Mouse (Mus musculus) hindbrain, embryonic 11.5 days (tissue): ENCODE measurements at regions not wholly inside any gene's neighbourhood (a gene's known extent, or its start where the extent isn't known, plus 50 kb on each side); places are given as distances from the start of the nearest gene placed in this dataset.
A peak's percentile ranks its signal among the peaks of the same experiment; 100 is the strongest.

Source experiments
- ATAC-seq: fragments of 200-750 bp; cut with Nextera tagmentation; 2 replicates; pipeline ENCODE4 v1.8.0; 2017; ENCODE audit warnings: mild to moderate bottlenecking, moderate TSS enrichment, moderate library complexity; ENCODE audit not compliant: low FRiP score
- DNase-seq: peaks from one replicate; pipeline ENCODE4 v3.0.0-alpha.2; 2015; ENCODE audit warnings: low spot score
- H3K27ac ChIP-seq: fragments of 300-500 bp; sonication (generic); 2 replicates; pipeline ENCODE4 v1.5.1; 2014; ENCODE audit warnings: mild to moderate bottlenecking, low read depth, low read length
- H3K27me3 ChIP-seq: fragments of 300-500 bp; sonication (generic); 2 replicates; pipeline ENCODE4 v1.6.1; 2014; ENCODE audit warnings: mild to moderate bottlenecking, low read length, moderate library complexity, mixed read lengths; ENCODE audit not compliant: control insufficient read depth, insufficient read depth
- H3K36me3 ChIP-seq: fragments of 300-500 bp; sonication (generic); 2 replicates; pipeline ENCODE4 v1.6.1; 2014; ENCODE audit warnings: mild to moderate bottlenecking, low read length, moderate library complexity, mixed read lengths; ENCODE audit not compliant: control insufficient read depth, insufficient read depth
- H3K4me1 ChIP-seq: fragments of 300-500 bp; sonication (generic); replicated peaks from 2 replicates; pipeline ENCODE4 v1.6.1; 2014; ENCODE audit warnings: low read length, mixed read lengths; ENCODE audit not compliant: control insufficient read depth, insufficient read depth
- H3K4me2 ChIP-seq: fragments of 300-500 bp; sonication (generic); replicated peaks from 2 replicates; pipeline ENCODE4 v1.6.1; 2014; ENCODE audit warnings: mild to moderate bottlenecking, low read depth, low read length
- H3K4me3 ChIP-seq: fragments of 300-500 bp; sonication (generic); 2 replicates; pipeline ENCODE4 v1.5.1; 2014; ENCODE audit warnings: low read depth, low read length
- H3K9ac ChIP-seq: fragments of 300-500 bp; sonication (generic); 2 replicates; pipeline ENCODE4 v1.6.1; 2014; ENCODE audit warnings: low read depth, low read length
- H3K9me3 ChIP-seq: fragments of 300-500 bp; sonication (generic); 2 replicates; pipeline ENCODE4 v1.6.1; 2016; ENCODE audit warnings: low read length; ENCODE audit not compliant: control insufficient read depth
- WGBS: fragments of 180-500 bp; shearing (Covaris S2); extraction: QIAGEN DNeasy Blood & Tissue Kit; methylation state at CpG from one replicate; pipeline ENCODE4 v1.1.7; 2014; 5-methylcytosine and 5-hydroxymethylcytosine counted together

- H3K4me1 ChIP-seq = no peaks in the 10 kb centered on the region
- H3K4me2 ChIP-seq = no peak overlapping the region
- ATAC-seq = no peak
- H3K4me3 ChIP-seq = no peak overlapping the region
- H3K9ac ChIP-seq = no peak overlapping the region
- H3K27ac ChIP-seq = no peak overlapping the region
- no peak for DNase-seq
- no peaks in the 10 kb centered on the region for H3K9me3 ChIP-seq
- H3K36me3 ChIP-seq = no peaks in the 10 kb centered on the region
- H3K27me3 ChIP-seq = no peaks in the 10 kb centered on the region
These were observed 208.0 kb upstream of the Tars start for GRCm38 (mm10) chr15:11607489-11607888.

- Histone ChIP-seq H3K9ac (no peak overlapping the region), H3K9me3 (no peaks in the 10 kb centered on the region), H3K27ac (no peak overlapping the region), H3K27me3 (no peaks in the 10 kb centered on the region), H3K4me1 (no peaks in the 10 kb centered on the region), H3K4me2 (no peak overlapping the region), H3K4me3 (no peak overlapping the region), H3K36me3 (no peaks in the 10 kb centered on the region)
- DNase-seq (no peak), ATAC-seq (no peak)
- WGBS = 93% methylated on average over 4 of the region's 4 CpGs
These were observed 206.2 kb upstream of the Tars start for GRCm38 (mm10) chr15:11605677-11606076.

- 86% methylated on average over 6 of the region's 6 CpGs for WGBS
- ATAC-seq = no peak
- Histone ChIP-seq H3K9me3 (no peaks in the 10 kb centered on the region), H3K4me1 (no peaks in the 10 kb centered on the region), H3K36me3 (no peaks in the 10 kb centered on the region), H3K27ac (no peak overlapping the region), H3K27me3 (no peaks in the 10 kb centered on the region), H3K4me2 (no peak overlapping the region), H3K4me3 (no peak overlapping the region), H3K9ac (no peak overlapping the region)
- DNase-seq = no peak
These were observed 197.6 kb upstream of the Tars start for GRCm38 (mm10) chr15:11597021-11597420.

GRCm38 (mm10) chr15:11590542-11591116, 191.2 kb upstream of the Tars start:
- no peaks in the 10 kb centered on the region for H3K36me3 ChIP-seq
- H3K27ac ChIP-seq = no peak overlapping the region
- H3K4me3 ChIP-seq = no peak overlapping the region
- 57% methylated on average over 9 of the region's 9 CpGs for WGBS
- no peaks in the 10 kb centered on the region for H3K4me1 ChIP-seq
- no peaks in the 10 kb centered on the region for H3K27me3 ChIP-seq
- no peak overlapping the region for H3K4me2 ChIP-seq
- ATAC-seq (no peak), DNase-seq (peak; percentile 60)
- no peaks in the 10 kb centered on the region for H3K9me3 ChIP-seq
- H3K9ac ChIP-seq = no peak overlapping the region

- Histone ChIP-seq H3K4me3 (no peak overlapping the region), H3K4me1 (no peaks in the 10 kb centered on the region), H3K27me3 (no peaks in the 10 kb centered on the region), H3K9ac (no peak overlapping the region), H3K4me2 (no peak overlapping the region), H3K27ac (no peak overlapping the region), H3K36me3 (no peaks in the 10 kb centered on the region), H3K9me3 (no peaks in the 10 kb centered on the region)
- no peak for ATAC-seq
- 70% methylated on average over 7 of the region's 7 CpGs for WGBS
- DNase-seq = no peak
These were observed 190.3 kb upstream of the Tars start for GRCm38 (mm10) chr15:11589795-11590194.

GRCm38 (mm10) chr15:11586384-11586783, 186.9 kb upstream of the Tars start:
- no peaks in the 10 kb centered on the region for H3K36me3 ChIP-seq
- no peaks in the 10 kb centered on the region for H3K9me3 ChIP-seq
- WGBS = 91% methylated on average over 2 of the region's 2 CpGs
- ATAC-seq (no peak), DNase-seq (no peak)
- no peak overlapping the region for H3K4me2 ChIP-seq
- H3K27ac ChIP-seq = no peak overlapping the region
- H3K9ac ChIP-seq = no peak overlapping the region
- H3K4me1 ChIP-seq = no peaks in the 10 kb centered on the region
- H3K27me3 ChIP-seq = no peaks in the 10 kb centered on the region
- H3K4me3 ChIP-seq = no peak overlapping the region

GRCm38 (mm10) chr15:11584155-11584554, 184.7 kb upstream of the Tars start:
- Histone ChIP-seq H3K4me1 (no peaks in the 10 kb centered on the region), H3K36me3 (no peaks in the 10 kb centered on the region), H3K4me3 (no peak overlapping the region), H3K27me3 (no peaks in the 10 kb centered on the region), H3K4me2 (no peak overlapping the region), H3K9me3 (no peaks in the 10 kb centered on the region), H3K9ac (no peak overlapping the region), H3K27ac (no peak overlapping the region)
- 60% methylated on average over 2 of the region's 2 CpGs for WGBS
- no peak for ATAC-seq
- no peak for DNase-seq

GRCm38 (mm10) chr15:11578331-11578730, 178.9 kb upstream of the Tars start:
- Histone ChIP-seq H3K4me3 (no peak overlapping the region), H3K27ac (no peak overlapping the region), H3K9me3 (no peaks in the 10 kb centered on the region), H3K27me3 (no peaks in the 10 kb centered on the region), H3K4me1 (no peaks in the 10 kb centered on the region), H3K4me2 (no peak overlapping the region), H3K9ac (no peak overlapping the region), H3K36me3 (no peaks in the 10 kb centered on the region)
- no peak for ATAC-seq
- no peak for DNase-seq
- WGBS = 76% methylated on average over 1 of the region's 1 CpGs

- H3K9me3 ChIP-seq = no peaks in the 10 kb centered on the region
- no peaks in the 10 kb centered on the region for H3K4me1 ChIP-seq
- no peak overlapping the region for H3K4me3 ChIP-seq
- 95% methylated on average over 2 of the region's 2 CpGs for WGBS
- no peak for ATAC-seq
- H3K4me2 ChIP-seq = no peak overlapping the region
- DNase-seq = no peak
- no peak overlapping the region for H3K27ac ChIP-seq
- H3K36me3 ChIP-seq = no peaks in the 10 kb centered on the region
- no peak overlapping the region for H3K9ac ChIP-seq
- no peaks in the 10 kb centered on the region for H3K27me3 ChIP-seq
These were observed 174.9 kb upstream of the Tars start for GRCm38 (mm10) chr15:11574359-11574758.
